Mouse (Mus musculus): ENCODE data around the gene Wnt3a. TPM values are rescaled to one million over a fixed set of nuclear protein-coding genes. Genes with fewer than 3 reads are reported as not detected.
"Not testable (repeated sequence)": the region's sequence is repeated elsewhere in the genome, so short reads cannot be mapped to it uniquely, and the experiment has no call there.

Gene Wnt3a
- polyA plus RNA-seq, 1 experiment from 2014 or later, result 2.6 TPM

DNA sequence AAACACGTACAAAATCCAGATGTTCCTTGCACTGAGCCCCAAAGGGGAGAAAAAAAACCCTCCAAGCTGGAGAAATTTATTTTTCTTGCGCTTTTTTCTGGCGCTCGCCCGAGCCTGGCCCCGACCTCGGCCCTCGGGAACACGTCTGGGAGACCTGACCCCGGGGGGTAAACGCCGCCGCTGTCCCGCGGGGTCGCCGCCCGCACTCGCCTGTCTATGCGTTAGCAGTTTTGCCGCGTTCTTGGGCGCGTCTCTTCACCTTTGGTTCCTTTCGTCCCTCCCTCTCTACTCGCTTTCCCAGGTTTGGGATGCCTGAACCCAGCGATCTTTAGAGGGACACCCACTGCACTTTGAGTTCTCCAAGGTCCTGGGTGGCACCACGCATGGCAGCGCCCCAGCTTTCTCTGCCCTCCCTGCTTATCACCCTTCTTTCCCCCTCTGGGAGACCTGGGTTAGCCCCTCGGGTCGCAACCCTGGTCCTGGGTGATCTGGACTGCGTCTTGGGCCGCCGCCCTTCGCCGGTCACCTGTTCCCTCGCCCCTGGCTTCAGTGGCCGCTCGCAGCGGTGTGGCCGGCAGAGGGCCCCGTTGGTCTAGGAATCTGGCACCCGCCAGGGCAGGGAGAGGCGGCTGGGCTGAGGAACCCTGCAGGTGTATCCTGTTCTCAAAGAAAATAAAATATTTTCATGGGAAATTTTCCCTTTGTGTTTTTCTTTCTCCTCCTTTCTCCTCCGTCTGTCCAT, 17.0 kb upstream of the Wnt3a start:
- peak overlapping the region; percentile 93 for H3K4me2 ChIP-seq (replicated peaks)
- ATAC-seq (ENCODE audit: insufficient number of reproducible peaks, insufficient read depth, low FRiP score, low TSS enrichment), result no peak
- H3K4me1 ChIP-seq, result peaks cover 62% of the 10 kb centered on the region
- WGBS, result 2% methylated on average over 45 of the region's 45 CpGs
- H3K9ac ChIP-seq, result peak overlapping the region; percentile 70
- peak overlapping the region; percentile 62; the same call in 1 of the 2 replicates for H3K27ac ChIP-seq
- peaks cover 43% of the 10 kb centered on the region for H3K27me3 ChIP-seq
- peak overlapping the region; percentile 66 for H3K4me3 ChIP-seq
- H3K36me3 ChIP-seq, result no peaks in the 10 kb centered on the region
- no peaks in the 10 kb centered on the region for H3K9me3 ChIP-seq

DNA sequence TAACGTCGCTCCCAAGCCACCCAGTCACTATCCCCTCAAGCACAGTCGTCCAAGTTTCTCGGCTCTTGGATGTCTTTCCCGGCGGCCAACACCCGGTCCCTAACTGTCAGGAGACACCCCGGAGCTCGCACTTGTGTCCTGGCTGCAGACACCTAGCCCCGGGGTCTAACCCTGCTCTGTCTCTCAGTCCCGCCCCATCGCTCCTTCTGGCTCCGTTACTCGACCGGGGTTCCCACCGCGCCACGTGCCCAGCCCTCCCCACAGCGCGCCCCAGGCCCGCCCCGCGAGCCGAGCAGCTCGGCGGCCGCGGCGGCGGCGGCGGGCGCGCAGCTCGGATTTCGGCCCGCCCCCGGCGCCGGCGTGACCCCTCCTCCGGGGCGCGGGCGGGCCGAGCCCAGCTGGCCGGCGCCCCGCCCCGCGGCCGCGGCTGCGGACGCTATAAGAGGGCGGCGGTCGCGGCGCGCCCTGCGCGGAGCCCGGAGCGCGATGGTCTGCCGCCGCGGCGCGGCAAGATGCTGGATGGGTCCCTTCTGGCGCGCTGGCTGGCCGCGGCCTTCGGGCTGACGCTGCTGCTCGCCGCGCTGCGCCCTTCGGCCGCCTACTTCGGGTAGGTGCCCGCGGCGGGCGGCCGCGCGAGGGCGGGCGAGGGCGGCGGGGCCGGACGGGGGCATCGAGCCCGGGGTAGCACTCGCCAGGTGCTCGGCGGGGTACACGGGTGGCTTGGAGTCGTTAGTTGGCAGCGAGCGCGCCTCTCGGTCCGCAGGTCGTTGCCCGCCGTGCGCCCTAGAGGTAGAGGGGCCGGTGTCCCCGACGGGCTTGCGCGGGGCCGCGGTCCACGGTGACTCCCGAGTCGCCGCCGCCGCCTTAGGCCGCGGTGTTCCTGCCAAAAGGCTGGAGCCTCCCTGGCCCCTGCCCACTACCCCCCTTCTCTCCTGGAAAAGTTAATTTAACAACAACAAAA, 16.2 kb upstream of the Wnt3a start, which contains the start of gene Wnt9a:
Gene Wnt9a, plus strand, starts transcription at position 468 of the 961 bp plus-strand sequence.
- Histone ChIP-seq H3K27me3 (peaks cover 43% of the 10 kb centered on the region), H3K9me3 (no peaks in the 10 kb centered on the region), H3K4me3 (peak within 1 kb of the TSS; percentile 66), H3K9ac (peak within 1 kb of the TSS; percentile 70), H3K27ac (no peak within 1 kb of the TSS), H3K4me2 (replicated peaks) (peak within 1 kb of the TSS; percentile 93), H3K4me1 (peaks cover 54% of the 10 kb centered on the region), H3K36me3 (no peaks in the 10 kb centered on the region)
- ATAC-seq (ENCODE audit: insufficient number of reproducible peaks, insufficient read depth, low FRiP score, low TSS enrichment), result peak; percentile 64
- under 1% methylated on average over 107 of the region's 128 CpGs for WGBS

DNA sequence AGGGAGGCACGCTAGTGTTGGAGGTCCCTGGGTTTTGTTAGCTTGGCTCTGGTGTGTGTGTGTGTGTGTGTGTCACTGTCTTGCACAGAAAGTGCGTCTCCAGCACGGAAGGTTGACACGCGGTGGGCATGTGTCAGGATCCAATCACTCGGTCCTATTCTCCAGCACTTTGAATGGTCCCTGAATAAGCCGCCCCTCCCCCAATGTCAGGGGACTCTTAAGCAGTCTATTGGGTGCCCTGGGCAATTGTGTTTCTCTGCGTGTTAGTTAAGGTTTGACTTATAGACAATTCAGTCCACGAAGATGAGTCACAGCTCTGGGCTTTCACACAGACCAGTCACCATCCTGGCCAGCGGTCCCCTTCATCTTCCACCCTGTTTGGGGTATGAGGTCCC, 15.3 kb upstream of the Wnt3a start:
- peaks cover 49% of the 10 kb centered on the region for H3K27me3 ChIP-seq
- H3K9me3 ChIP-seq, result no peaks in the 10 kb centered on the region
- no peak for ATAC-seq (ENCODE audit: insufficient number of reproducible peaks, insufficient read depth, low FRiP score, low TSS enrichment)
- no peak overlapping the region; the same call in 1 of the 2 replicates for H3K9ac ChIP-seq
- H3K4me2 ChIP-seq (replicated peaks), result peak overlapping the region; percentile 93
- peak overlapping the region; percentile 66; the same call in 1 of the 2 replicates for H3K4me3 ChIP-seq
- no peak overlapping the region for H3K27ac ChIP-seq
- H3K4me1 ChIP-seq, result peaks cover 51% of the 10 kb centered on the region
- H3K36me3 ChIP-seq, result no peaks in the 10 kb centered on the region
- WGBS, result 10% methylated on average over 10 of the region's 10 CpGs

DNA sequence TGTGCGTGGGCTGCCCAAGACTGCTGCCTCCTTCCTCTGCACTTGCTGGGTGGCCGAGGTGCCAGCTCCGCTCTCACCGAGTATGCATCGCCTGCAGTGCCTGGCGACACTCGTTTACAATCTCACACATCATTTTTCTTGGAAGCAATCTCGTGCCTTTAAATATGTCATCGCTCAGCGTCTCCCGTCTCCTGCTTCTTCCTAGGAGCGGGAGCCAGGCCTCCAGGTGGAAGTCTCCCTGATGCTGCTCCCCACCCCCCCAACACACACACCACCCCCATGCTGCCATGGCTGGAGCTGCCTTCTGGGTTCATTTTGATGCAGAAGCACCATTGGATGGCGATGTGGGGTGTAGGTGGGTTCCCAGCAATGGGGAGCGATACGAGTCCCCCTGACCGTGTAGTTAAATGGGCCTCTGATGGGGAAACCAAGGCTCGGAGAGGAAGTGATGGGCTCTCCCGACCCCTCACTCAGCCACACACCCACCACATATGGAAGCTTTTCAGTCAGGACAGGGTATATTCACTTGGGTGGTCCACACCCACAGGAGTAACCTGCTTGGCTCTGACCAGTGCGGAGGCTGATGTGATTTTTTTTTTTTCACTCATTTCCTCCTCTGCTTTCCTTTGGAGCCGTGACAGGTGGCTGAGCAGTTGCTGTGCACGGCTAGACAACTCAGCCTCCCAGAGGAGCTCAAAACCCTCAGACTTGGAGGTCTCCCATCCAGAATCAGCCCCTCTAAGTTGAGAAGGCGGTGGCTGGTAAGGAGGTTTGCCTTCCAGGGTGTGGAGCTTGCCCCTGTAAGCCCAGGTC, 14.7 kb upstream of the Wnt3a start:
- peak overlapping the region; percentile 93; the same call in 1 of the 2 replicates for H3K4me2 ChIP-seq (replicated peaks)
- H3K9me3 ChIP-seq, result no peaks in the 10 kb centered on the region
- ATAC-seq (ENCODE audit: insufficient number of reproducible peaks, insufficient read depth, low FRiP score, low TSS enrichment), result no peak
- no peak overlapping the region for H3K27ac ChIP-seq
- H3K9ac ChIP-seq, result no peak overlapping the region
- peaks cover 55% of the 10 kb centered on the region for H3K27me3 ChIP-seq
- no peaks in the 10 kb centered on the region for H3K36me3 ChIP-seq
- H3K4me1 ChIP-seq, result peaks cover 46% of the 10 kb centered on the region
- H3K4me3 ChIP-seq, result no peak overlapping the region
- WGBS, result 39% methylated on average over 22 of the region's 22 CpGs

DNA sequence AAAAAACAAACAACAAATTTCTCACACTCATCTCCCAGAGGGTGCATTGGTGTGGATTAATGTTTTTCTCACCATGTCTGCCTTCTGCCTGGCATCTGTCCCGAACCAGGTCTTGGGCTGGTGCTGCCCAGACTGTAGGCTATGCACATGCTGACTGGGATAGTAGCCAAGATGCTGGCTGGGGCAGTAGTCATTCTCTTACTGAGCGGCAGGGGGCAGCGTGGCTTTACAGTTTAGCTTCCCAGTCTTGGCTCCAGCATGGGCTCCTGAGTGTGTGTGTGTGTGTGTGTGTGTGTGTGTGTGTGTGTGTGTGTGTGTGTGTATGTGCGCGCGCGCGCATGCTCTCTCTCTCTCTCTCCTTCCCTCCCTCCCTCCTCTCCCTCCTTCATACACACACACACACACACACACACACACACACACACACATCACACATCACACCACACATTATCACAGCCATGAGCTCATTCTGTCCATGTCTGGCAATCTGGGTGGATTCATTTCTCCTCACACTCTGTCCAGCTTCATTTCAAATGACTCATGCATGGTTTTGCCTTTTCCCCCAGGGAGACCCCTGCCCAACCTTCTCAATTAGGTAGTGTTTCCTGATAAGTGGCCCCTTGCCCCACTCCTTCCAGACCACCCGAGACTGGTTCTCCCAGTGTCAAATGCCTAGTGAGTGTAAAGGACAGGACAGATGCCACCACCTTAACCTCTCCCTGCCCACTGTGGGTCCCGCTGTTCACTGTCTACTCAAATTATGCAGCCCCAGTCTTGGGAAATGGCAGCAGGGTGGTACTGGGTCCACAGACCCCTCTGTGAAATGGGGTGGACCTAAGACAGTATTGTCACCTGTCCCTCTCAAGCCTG, 12.4 kb upstream of the Wnt3a start:
- Histone ChIP-seq H3K27ac (no peak overlapping the region), H3K36me3 (no peaks in the 10 kb centered on the region), H3K9me3 (no peaks in the 10 kb centered on the region), H3K4me2 (replicated peaks) (no peak overlapping the region), H3K4me3 (no peak overlapping the region), H3K27me3 (peaks cover 61% of the 10 kb centered on the region), H3K4me1 (peaks cover 23% of the 10 kb centered on the region), H3K9ac (no peak overlapping the region)
- WGBS, result 23% methylated on average over 5 of the region's 10 CpGs
- no peak for ATAC-seq (ENCODE audit: insufficient number of reproducible peaks, insufficient read depth, low FRiP score, low TSS enrichment)

DNA sequence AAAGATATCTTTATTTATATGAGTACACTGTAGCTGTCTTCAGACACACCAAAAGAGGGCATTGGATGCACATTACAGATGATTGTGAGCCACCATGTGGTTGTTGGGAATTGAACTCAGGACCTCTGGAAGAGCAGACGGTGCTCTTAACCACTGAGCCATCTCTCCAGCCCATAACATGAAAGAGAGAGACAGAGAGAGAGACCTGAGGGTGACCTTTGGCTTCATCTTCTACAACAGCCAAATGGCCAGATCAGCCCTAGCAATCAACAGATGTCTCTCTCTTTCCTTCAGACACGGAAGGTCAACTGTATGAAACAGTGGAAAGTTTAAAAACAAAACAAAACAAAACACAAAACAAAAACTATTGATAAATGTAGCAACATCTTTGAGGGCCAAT, 10.5 kb upstream of the Wnt3a start:
- 68% methylated on average over 2 of the region's 2 CpGs for WGBS
- H3K9me3 ChIP-seq; H3K9ac ChIP-seq; H3K27ac ChIP-seq; H3K36me3 ChIP-seq; H3K4me3 ChIP-seq; H3K4me2 ChIP-seq (replicated peaks); ATAC-seq (ENCODE audit: insufficient number of reproducible peaks, insufficient read depth, low FRiP score, low TSS enrichment): not testable (repeated sequence)
- Histone ChIP-seq H3K4me1 (peaks cover 13% of the 10 kb centered on the region), H3K27me3 (peaks cover 69% of the 10 kb centered on the region)

DNA sequence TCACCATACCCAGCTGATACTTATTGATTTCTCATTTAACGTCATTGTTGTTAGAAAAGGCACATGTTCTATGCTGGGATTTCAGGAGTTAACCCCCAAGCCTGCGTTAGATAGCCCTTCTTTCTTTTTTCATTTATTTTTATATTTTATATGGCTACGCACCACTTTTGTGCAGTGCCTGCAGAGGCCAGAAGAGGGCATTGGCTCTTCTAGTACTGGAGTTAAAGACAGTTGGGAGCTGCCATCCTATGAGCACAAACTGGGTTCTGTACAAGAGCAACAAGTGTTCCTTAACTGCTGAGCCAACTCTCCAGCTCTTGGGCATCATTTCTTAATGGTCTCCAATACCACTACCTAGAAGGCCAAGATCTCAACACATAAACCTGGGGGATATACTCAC, 9.6 kb upstream of the Wnt3a start:
- H3K9me3 ChIP-seq, result no peaks in the 10 kb centered on the region
- H3K27me3 ChIP-seq, result peaks cover 64% of the 10 kb centered on the region
- no peaks in the 10 kb centered on the region for H3K36me3 ChIP-seq
- H3K4me3 ChIP-seq, result no peak overlapping the region
- WGBS, result 14% methylated on average over 3 of the region's 3 CpGs
- peaks cover 5% of the 10 kb centered on the region; the same call in 1 of the 2 replicates for H3K4me1 ChIP-seq
- ATAC-seq (ENCODE audit: insufficient number of reproducible peaks, insufficient read depth, low FRiP score, low TSS enrichment), result no peak
- H3K9ac ChIP-seq, result no peak overlapping the region
- H3K27ac ChIP-seq, result no peak overlapping the region
- no peak overlapping the region for H3K4me2 ChIP-seq (replicated peaks)

DNA sequence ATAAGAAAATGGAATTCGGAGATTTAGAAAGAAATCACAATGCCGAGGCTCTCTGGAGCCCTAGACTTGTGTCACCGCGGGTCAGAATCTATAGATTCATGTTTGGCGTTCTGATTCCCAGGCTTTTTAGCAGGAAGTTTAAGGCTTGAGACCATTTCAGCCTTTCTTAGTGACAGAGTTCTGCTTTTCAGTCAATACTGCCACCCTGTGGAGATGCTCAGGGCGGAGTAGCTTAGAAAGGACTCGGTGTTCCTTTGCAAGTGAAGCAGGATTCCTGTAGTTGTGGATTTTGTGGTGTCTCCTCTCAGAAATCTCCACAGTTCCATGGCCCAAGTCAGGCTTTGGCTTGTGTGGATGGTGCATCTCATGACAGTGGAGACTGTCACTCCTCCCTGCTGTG, 7.4 kb upstream of the Wnt3a start:
- Histone ChIP-seq H3K4me2 (replicated peaks) (no peak overlapping the region), H3K27me3 (peaks cover 55% of the 10 kb centered on the region), H3K4me3 (no peak overlapping the region), H3K9ac (no peak overlapping the region), H3K4me1 (no peaks in the 10 kb centered on the region), H3K36me3 (no peaks in the 10 kb centered on the region), H3K27ac (no peak overlapping the region), H3K9me3 (no peaks in the 10 kb centered on the region)
- ATAC-seq (ENCODE audit: insufficient number of reproducible peaks, insufficient read depth, low FRiP score, low TSS enrichment), result no peak
- WGBS, result 18% methylated on average over 7 of the region's 7 CpGs

DNA sequence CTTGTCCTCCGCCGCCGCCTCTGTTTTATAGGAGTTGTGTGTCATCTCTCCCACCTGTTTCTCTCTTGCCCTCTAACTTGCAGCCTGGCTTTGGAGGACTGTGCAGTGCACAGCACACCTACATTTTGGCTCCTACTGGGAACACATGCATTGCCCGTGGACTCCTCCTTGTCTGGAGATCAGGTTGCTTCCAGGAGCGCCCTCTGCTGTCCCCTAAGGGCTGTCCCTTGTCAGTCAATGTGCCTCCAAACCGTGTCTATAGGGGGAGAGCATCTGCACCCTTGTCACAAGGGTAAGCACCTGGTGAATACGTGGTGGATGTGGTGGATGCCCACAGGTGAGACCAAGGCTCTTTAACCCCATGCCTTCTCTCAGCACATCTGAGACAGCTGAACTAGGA, 3.1 kb upstream of the Wnt3a start:
- Histone ChIP-seq H3K4me2 (replicated peaks) (no peak overlapping the region), H3K4me3 (no peak overlapping the region), H3K27me3 (peaks cover 78% of the 10 kb centered on the region), H3K4me1 (peaks cover 14% of the 10 kb centered on the region), H3K9me3 (no peaks in the 10 kb centered on the region), H3K27ac (no peak overlapping the region), H3K36me3 (no peaks in the 10 kb centered on the region), H3K9ac (no peak overlapping the region; the same call in 1 of the 2 replicates)
- 25% methylated on average over 7 of the region's 7 CpGs for WGBS
- ATAC-seq (ENCODE audit: insufficient number of reproducible peaks, insufficient read depth, low FRiP score, low TSS enrichment), result no peak

DNA sequence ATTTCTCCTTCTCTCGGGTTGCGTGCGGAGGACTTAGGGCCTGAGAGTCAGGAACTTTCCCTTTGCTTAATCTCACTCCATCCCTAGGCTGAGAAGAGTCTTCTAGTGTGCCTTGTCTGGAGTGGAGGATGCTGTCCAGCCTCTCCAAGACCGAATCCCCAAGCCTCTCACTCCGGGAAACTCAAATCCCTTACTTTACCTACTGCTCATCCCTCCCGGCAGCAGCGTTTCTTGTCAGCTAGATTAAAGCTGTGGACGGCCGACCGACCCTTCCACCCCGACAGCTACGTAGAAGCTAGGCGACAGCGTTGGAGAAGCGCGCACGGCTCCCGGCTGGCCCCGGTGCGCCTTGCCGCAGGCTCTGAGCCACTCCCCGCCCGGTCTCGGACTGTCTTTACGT, 846 bp downstream of the Wnt3a start:
- Histone ChIP-seq H3K27ac (no peak overlapping the region), H3K4me3 (peak overlapping the region; percentile 38)

More for the DNA sequence above, 846 bp downstream of the Wnt3a start:
- Histone ChIP-seq H3K9me3 (no peaks in the 10 kb centered on the region), H3K27me3 (peaks cover 93% of the 10 kb centered on the region), H3K4me2 (replicated peaks) (peak overlapping the region; percentile 58), H3K9ac (no peak overlapping the region), H3K4me1 (peaks cover 14% of the 10 kb centered on the region), H3K36me3 (no peaks in the 10 kb centered on the region)
- under 1% methylated on average over 25 of the region's 25 CpGs for WGBS
- no peak for ATAC-seq (ENCODE audit: insufficient number of reproducible peaks, insufficient read depth, low FRiP score, low TSS enrichment)
